Mouse (Mus musculus) heart, postnatal 0 days (tissue): Measurements from ENCODE around the gene Plekhg2.

Source experiments
- CTCF ChIP-seq: IDR thresholded peaks from 2 replicates; pipeline ENCODE4 v1.5.1; 2016; ENCODE audit warnings: antibody characterized with exemption, control low read depth, low read depth
- EP300 ChIP-seq: IDR thresholded peaks from 2 replicates; pipeline ENCODE4 v1.6.1; 2016; ENCODE audit warnings: antibody characterized with exemption, low read depth

GRCm38 (mm10) chr7:28392429-28393271 is 20.3 kb upstream of the Plekhg2 start, which contains the start of the genes Med29 and Paf1:
- TF ChIP-seq CTCF (no peak), EP300 (no peak)
